Mouse (Mus musculus): Measurements from ENCODE around the gene Ptprk.

DNA sequence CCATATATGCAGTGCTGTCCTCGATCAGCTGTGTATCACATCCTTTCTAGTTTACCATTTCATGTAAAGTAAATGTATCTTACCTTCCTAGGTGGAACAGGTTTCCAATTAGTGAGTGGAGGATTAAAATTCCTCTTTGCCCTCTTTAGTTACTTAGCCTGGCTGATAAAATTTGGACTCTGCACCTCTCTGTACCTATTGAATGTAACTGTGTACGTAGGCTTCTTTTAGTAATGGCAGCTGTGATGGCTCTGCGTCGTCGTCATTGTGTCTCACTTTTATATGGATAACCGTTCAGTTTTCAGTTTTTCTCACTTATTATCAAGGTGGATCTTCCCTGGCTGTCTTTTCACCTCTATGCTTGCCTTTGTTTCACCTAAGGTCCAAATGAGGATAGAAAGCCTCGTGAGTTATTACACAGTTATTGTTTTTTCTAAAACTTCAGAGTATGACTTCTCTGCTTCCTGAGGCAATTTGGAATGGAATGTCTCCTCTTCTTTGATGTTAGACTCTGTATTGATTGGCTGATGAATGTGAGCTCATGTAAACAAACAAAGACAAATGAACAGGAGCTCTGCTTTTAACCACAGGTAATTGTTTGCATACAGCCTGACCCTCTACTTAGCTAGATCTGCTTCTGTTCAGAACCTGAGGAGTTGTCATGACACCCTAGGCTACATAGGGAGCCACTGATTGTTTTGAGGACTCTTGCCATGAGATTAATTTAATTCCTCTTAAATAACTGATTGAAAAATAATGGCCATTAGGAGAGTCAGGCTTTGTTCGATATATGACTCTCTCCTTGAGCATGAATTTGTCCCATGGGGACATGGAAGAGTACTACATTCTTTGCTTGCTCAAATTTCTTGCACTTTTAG, 197.3 kb downstream of the Ptprk start:
- no peak for TF ChIP-seq POLR2A (IDR thresholded peaks at IDR 0.05; ENCODE audit: low read depth, low read length)
- TF ChIP-seq CTCF (IDR thresholded peaks at IDR 0.05; ENCODE audit: borderline replicate concordance, insufficient read depth, low read length), result no peak

Data from embryonic fibroblast, embryonic 13.5 days (primary cell).